Mouse (Mus musculus) kidney, postnatal 36 days (tissue): ENCODE results near the gene Henmt1.
A peak's percentile ranks its signal among the peaks of the same experiment; 100 is the strongest.

Experiments
- DNase-seq, 2 experiments: peaks; one replicate each; pipeline ENCODE4 v3.0.0; 2021 to 2022; ENCODE audit warnings: mixed read lengths in 2 of 2

The Henmt1 gene

DNA sequence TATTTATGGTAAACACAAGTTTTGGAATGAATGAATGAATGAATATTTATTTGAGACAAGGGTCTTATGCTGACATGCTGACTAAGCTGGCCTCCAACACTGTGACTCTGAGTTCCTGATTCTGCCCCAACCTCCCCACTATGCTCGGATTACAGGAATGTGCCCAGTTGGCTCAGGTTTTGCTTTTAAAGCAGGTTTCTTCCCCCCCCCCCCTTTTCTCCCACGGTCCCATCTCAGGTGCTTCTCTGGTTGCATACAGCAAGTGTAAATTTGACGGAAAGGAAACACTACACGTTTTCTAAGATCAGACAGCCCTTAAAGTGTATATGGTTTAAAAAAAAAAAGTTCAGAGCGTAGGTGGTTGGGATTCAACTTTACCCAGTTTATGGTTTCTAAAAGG, at the start of gene Henmt1:
Gene Henmt1 (plus strand): TSS at position 301 of the 400 bp plus-strand sequence.
- DNase-seq: no peak

- DNase-seq: no peak
Measured at GRCm38 (mm10) chr3:108889908-108890307, 49.8 kb upstream of the Henmt1 start, which contains the start of gene Fndc7. TSS of gene Fndc7 (minus strand) at chr3:108890008.

GRCm38 (mm10) chr3:108892080-108892479, 47.6 kb upstream of the Henmt1 start:
- no peak for DNase-seq

- no peak for DNase-seq
Measured at GRCm38 (mm10) chr3:108892914-108893313, 46.8 kb upstream of the Henmt1 start.

GRCm38 (mm10) chr3:108898640-108899039, 41.0 kb upstream of the Henmt1 start:
- no peak for DNase-seq

DNA sequence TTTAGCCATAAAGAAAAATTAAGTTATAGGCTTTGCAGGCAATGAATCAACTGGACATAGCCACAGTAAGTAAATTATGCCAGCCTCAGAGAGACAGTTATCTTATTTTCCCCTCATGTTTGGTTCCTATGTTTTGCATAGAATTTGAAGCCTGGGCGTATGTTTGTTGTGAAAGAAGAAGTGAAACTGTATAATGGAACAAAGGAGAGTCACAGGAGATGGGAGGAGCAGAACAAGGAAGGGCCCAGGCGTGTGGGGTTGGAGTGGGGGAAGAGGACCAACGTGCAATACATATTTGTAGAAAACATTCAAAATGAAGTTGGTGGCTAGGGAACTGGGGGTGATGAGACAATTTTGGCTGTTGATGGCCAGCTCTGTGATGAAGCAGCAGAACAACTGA, 39.5 kb upstream of the Henmt1 start:
- DNase-seq: no peak

GRCm38 (mm10) chr3:108900681-108901080, 39.0 kb upstream of the Henmt1 start:
- no peak for DNase-seq

DNA sequence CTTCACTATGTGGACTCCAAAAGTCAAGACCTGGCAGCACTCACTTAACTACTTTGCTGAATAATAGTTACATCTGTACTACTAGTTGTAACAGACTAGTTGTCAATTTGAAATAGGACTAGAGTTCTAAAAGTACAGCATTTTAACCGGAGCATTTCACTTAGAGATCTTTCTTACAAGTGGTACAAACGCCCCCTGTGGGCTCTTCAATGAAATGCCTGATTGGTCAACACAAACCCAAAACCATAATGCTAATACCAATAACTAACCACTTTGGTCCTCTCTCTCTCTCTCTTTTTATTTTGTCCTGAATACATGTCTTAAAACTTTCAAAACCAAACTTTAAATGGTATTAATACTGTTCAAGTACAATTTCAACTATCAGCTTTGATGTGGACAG, 37.6 kb upstream of the Henmt1 start:
- DNase-seq: no peak

DNA sequence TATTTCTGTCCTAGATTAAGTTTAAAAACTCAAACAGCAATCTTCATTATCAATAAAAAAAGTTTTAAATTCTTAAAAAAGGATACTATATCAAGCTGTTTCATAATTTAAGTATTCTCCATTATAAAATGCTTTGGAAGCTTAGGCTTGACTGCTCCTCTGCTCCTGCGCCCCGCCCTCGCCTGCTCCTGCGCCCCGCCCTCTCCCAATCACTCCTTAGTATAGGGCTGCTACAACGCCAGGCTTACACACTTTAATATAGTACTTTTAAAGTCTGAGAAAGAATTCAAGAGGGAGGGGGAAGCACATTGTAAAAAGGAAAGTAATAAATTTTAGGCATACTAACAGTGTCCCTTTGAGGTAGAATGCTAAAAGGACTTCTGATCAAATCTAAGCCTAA, 36.7 kb upstream of the Henmt1 start:
- no peak for DNase-seq

- DNase-seq: peak; percentile 26 to 34
Measured at GRCm38 (mm10) chr3:108910303-108911080, 29.2 kb upstream of the Henmt1 start.

DNA sequence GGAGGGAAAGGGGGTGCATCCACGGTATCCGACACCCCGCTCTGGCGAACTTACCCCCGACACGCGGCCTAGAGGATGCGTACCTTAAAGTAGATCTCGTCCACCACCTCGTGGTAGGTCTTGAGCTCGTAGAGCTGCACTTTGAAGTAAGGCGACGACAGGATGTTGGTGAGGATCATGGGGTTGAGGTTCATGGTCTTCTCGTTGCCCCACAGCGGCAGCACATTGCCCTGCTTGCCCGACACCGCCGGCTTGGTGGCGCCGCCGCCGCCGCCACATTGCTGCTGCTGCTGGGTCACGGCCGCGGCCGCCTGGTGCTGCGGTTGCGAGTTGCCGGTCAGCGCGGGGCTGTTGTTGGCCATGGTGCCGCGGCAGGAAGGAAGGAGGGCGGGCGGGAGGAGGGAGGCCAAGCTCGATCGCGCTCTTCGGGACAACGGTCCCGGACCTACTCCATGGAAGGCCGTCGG, 28.6 kb upstream of the Henmt1 start:
- peak; percentile 56 to 73 for DNase-seq

- DNase-seq: peak; percentile 97 to 98
Measured at GRCm38 (mm10) chr3:108911548-108912413, 27.9 kb upstream of the Henmt1 start, which contains the start of gene Prpf38b. TSS of gene Prpf38b (minus strand) at chr3:108911727.

DNA sequence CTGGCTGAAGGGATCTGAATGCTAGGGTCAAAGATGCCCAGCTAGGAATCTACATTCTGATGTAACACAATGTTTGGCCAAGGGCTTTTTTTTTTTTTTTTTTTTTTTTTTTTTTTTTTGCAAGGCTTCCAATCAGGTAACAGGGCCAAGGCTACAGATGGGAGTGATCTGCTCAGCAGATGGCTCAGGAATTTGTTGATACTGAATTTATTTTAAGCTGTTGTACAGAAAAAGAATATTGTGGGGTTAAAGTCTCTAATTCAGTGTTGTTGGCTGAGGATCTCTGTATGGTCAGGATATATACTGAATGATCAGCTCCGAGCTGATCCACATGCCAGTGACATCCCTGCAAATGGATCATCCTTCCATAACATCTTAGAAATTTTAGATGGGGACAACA, 23.7 kb upstream of the Henmt1 start:
- no peak for DNase-seq

- no peak for DNase-seq
Measured at GRCm38 (mm10) chr3:108916857-108917256, 22.8 kb upstream of the Henmt1 start.

DNA sequence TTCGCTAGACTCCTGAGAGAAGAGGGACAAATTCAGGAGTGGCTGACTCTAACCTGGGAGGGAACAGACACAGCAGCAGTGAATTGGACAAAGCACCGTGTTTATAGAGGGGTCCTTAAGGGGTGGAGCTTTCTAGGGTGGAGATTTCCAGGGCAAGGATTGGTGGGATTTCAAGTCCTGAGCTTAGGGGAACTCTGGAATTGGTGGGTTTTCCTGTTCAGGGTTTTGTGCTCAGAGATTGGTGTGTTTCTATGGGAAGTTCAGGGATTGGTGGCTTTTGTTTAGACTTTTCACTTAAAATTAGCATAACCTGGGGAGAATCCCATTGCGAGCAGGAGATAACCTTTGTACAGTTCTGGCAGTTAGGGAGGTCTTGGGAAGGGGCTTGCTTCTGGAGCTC, 21.7 kb upstream of the Henmt1 start:
- DNase-seq: no peak

- no peak for DNase-seq
Measured at GRCm38 (mm10) chr3:108918852-108919251, 20.8 kb upstream of the Henmt1 start.

- peak; percentile 38 to 80 for DNase-seq
Measured at GRCm38 (mm10) chr3:108920442-108921070, 19.1 kb upstream of the Henmt1 start.

- no peak for DNase-seq
Measured at GRCm38 (mm10) chr3:108921822-108922221, 17.9 kb upstream of the Henmt1 start.

DNA sequence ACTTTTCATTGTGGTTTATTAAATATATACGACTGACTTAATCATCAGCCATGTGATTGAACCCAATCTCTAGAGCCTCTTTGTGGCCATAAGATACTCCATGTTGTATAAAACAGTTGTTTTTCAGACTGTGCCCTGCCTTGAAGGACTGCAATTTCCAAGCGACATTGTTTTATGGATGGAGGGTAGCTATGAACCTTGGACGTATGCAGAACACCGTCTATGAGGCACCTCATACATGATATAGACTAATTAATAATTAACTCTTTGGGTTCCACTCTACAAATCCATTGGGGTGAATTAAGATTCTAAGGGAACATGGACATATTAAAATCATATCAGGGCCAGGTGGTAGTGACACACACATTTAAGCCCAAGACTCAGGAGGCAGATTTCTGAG, 14.0 kb upstream of the Henmt1 start:
- no peak for DNase-seq

- peak in 1 of 2 experiments; percentile 17 for DNase-seq
Measured at GRCm38 (mm10) chr3:108926308-108926707, 13.4 kb upstream of the Henmt1 start.

GRCm38 (mm10) chr3:108933557-108933956, 6.1 kb upstream of the Henmt1 start:
- DNase-seq: no peak

- peak in 1 of 2 experiments; percentile 42 for DNase-seq
Measured at GRCm38 (mm10) chr3:108938691-108939090, 982 bp upstream of the Henmt1 start.
